Mouse (Mus musculus) retina, postnatal 7 days (tissue): ENCODE results near the gene Mea1.
A peak's percentile ranks its signal among the peaks of the same experiment; 100 is the strongest.

Experiments used
- DNase-seq: peaks from one replicate; pipeline ENCODE4 v3.0.0-alpha.2; 2012; ENCODE audit warnings: low read depth, low spot score

The Mea1 gene

GRCm38 (mm10) chr17:46704887-46705835 lies 26.6 kb downstream of the Mea1 start, which contains the start of gene Ppp2r5d:
TSS of gene Ppp2r5d (minus strand) at chr17:46705111.
- peak; percentile 96 for DNase-seq

GRCm38 (mm10) chr17:46706375-46707089 lies 27.9 kb downstream of the Mea1 start:
- no peak for DNase-seq

- DNase-seq, result peak; percentile 91
Observed at GRCm38 (mm10) chr17:46710959-46711597, 32.5 kb downstream of the Mea1 start, which contains the start of gene Pex6. TSS of gene Pex6 (plus strand) at chr17:46711463.

- DNase-seq, result no peak
Observed at GRCm38 (mm10) chr17:46711612-46712271, 33.1 kb downstream of the Mea1 start.

GRCm38 (mm10) chr17:46712442-46712841 lies 33.8 kb downstream of the Mea1 start:
- DNase-seq, result no peak

GRCm38 (mm10) chr17:46713849-46714248 lies 35.3 kb downstream of the Mea1 start:
- DNase-seq, result no peak

GRCm38 (mm10) chr17:46714756-46715481 lies 36.3 kb downstream of the Mea1 start:
- no peak for DNase-seq

GRCm38 (mm10) chr17:46721077-46721476 lies 42.5 kb downstream of the Mea1 start:
- no peak for DNase-seq

GRCm38 (mm10) chr17:46724477-46725084 lies 46.0 kb downstream of the Mea1 start:
- DNase-seq, result no peak

- no peak for DNase-seq
Observed at GRCm38 (mm10) chr17:46725273-46725672, 46.7 kb downstream of the Mea1 start.

- no peak for DNase-seq
Observed at GRCm38 (mm10) chr17:46725731-46726645, 47.4 kb downstream of the Mea1 start.

- no peak for DNase-seq
Observed at GRCm38 (mm10) chr17:46727271-46727670, 48.7 kb downstream of the Mea1 start.

- no peak for DNase-seq
Observed at GRCm38 (mm10) chr17:46728021-46728420, 49.4 kb downstream of the Mea1 start.

GRCm38 (mm10) chr17:46728496-46728895 lies 49.9 kb downstream of the Mea1 start:
- no peak for DNase-seq

- no peak for DNase-seq
Observed at GRCm38 (mm10) chr17:46728904-46729318, 50.3 kb downstream of the Mea1 start, which contains the start of gene Gnmt. TSS of gene Gnmt (minus strand) at chr17:46729168.
